Mouse (Mus musculus): Measurements from ENCODE around the gene Sdcbp2. TPM values are rescaled to one million over a fixed set of nuclear protein-coding genes. Genes with fewer than 3 reads are reported as not detected.

The Sdcbp2 gene
- total and polyA plus RNA-seq, 3 experiments, result 0.25 TPM; not detected in 2

DNA sequence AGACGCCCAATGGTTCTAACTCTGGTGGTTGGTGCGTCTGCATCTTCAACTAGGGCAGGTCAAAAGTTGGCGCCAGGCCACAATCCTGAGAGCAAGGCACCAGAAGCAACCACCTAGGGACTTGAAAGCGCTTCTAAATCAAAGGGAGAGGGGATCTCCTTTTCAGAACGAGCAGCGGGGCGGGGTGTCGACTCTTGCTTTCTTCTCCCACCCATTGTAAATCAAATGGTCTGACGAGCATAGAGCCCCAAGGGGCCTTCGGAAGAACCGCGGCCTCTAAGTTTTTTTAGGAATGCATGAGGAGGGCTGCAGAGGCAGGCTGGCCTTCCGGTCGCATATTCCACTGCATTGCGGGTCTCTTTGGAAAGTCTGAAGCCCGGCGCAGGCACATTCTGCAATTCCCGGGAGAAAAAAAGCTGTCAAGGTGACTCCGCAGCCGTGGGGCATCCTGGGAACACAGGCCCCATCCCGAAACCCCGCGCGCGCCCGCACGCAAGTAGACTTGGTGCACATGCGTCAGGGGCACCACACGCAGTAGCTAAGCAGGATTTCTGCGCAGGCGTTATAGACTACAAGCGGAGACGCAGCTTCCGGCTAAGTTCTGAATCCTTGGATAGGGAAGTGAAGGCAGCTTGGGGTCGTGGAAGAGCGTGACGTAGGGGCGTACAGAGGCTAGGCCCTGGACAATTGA lies 3.4 kb downstream of the Sdcbp2 start:
- no peaks in the 10 kb centered on the region for H3K4me1 ChIP-seq (ENCODE audit: control insufficient read depth in 1 of 2, insufficient read depth in 2 of 2, low read length in 2 of 2)
- H3K36me3 ChIP-seq (ENCODE audit: control insufficient read depth in 1 of 2, insufficient read depth in 2 of 2, low read length in 2 of 2), result no peaks in the 10 kb centered on the region
- TF ChIP-seq TBP (IDR thresholded peaks at IDR 0.05; ENCODE audit: low read depth, low read length) (no peak), USF1 (IDR thresholded peaks at IDR 0.05; ENCODE audit: low read depth, low read length) (no peak), KAT2A (conservative IDR thresholded peaks at IDR 0.05; ENCODE audit: low read depth, low read length) (no peak)
- no peak overlapping the region for H3K4me3 ChIP-seq (ENCODE audit: control insufficient read depth in 1 of 2, insufficient read depth in 1 of 2, low read depth in 2 of 2, low read length in 2 of 2)
- H3K9ac ChIP-seq (ENCODE audit: control insufficient read depth, low read depth, low read length, poor library complexity, severe bottlenecking), result no peak overlapping the region
- H3K27me3 ChIP-seq (ENCODE audit: control insufficient read depth in 1 of 2, insufficient read depth in 2 of 2, low read length in 2 of 2), result no peaks in the 10 kb centered on the region; a peak in 1 of 4 replicates
- DNase-seq (ENCODE audit: low read depth, low spot score), result no peak
- no peaks in the 10 kb centered on the region for H3K79me2 ChIP-seq (ENCODE audit: control insufficient read depth, insufficient read depth, low read length, poor library complexity)
- no peak overlapping the region for H3K27ac ChIP-seq (ENCODE audit: control insufficient read depth, low read depth, low read length)
- no peaks in the 10 kb centered on the region for H3K9me3 ChIP-seq (replicated peaks; ENCODE audit: insufficient read depth, low read length)

DNA sequence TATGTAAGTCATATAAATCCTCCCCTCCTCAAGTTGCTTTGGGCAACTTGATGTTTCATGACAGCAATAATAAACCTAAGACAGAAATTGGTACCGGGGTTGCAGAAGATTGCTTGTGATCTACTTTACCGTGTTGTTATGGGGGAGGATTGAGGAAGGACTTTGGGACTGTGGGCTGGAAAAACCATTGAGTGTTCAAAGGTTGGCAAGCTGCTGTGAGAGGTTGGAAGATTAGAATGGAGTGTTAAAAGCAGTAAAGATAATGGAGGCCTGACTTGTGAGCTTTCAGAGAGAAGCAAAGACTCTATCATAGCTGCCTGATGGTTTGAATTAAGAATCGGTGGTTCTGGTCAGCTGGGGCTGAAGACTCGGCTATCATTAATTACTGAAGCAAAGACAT lies 6.8 kb downstream of the Sdcbp2 start:
- no peaks in the 10 kb centered on the region; a peak in 1 of 4 replicates for H3K27me3 ChIP-seq (ENCODE audit: control insufficient read depth in 1 of 2, insufficient read depth in 2 of 2, low read length in 2 of 2)
- TF ChIP-seq MAX (IDR thresholded peaks at IDR 0.05; ENCODE audit: low read length), result no peak
- TF ChIP-seq ZNF384 (IDR thresholded peaks at IDR 0.05; ENCODE audit: low read depth, low read length), result no peak
- no peak for TF ChIP-seq KAT2A (conservative IDR thresholded peaks at IDR 0.05; ENCODE audit: low read depth, low read length)
- no peak for TF ChIP-seq EP300 (IDR thresholded peaks at IDR 0.05; ENCODE audit: low read depth in 1 of 2, low read length in 2 of 2)
- no peak for TF ChIP-seq BHLHE40 (IDR thresholded peaks at IDR 0.05; ENCODE audit: borderline replicate concordance, low read depth, low read length)
- no peak for TF ChIP-seq ZMIZ1 (IDR thresholded peaks at IDR 0.05; ENCODE audit: low read depth, low read length)
- no peaks in the 10 kb centered on the region for H3K79me2 ChIP-seq (ENCODE audit: control insufficient read depth, insufficient read depth, low read length, poor library complexity)
- H3K4me1 ChIP-seq (ENCODE audit: control insufficient read depth in 1 of 2, insufficient read depth in 2 of 2, low read length in 2 of 2), result no peaks in the 10 kb centered on the region
- no peak overlapping the region for H3K27ac ChIP-seq (ENCODE audit: control insufficient read depth, low read depth, low read length)
- no peaks in the 10 kb centered on the region for H3K36me3 ChIP-seq (ENCODE audit: control insufficient read depth in 1 of 2, insufficient read depth in 2 of 2, low read length in 2 of 2)
- H3K9ac ChIP-seq (ENCODE audit: control insufficient read depth, low read depth, low read length, poor library complexity, severe bottlenecking), result no peak overlapping the region
- no peaks in the 10 kb centered on the region for H3K9me3 ChIP-seq (replicated peaks; ENCODE audit: insufficient read depth, low read length)
- no peak overlapping the region for H3K4me3 ChIP-seq (ENCODE audit: control insufficient read depth in 1 of 2, insufficient read depth in 1 of 2, low read depth in 2 of 2, low read length in 2 of 2)
- no peak for DNase-seq (ENCODE audit: low read depth, low spot score)

DNA sequence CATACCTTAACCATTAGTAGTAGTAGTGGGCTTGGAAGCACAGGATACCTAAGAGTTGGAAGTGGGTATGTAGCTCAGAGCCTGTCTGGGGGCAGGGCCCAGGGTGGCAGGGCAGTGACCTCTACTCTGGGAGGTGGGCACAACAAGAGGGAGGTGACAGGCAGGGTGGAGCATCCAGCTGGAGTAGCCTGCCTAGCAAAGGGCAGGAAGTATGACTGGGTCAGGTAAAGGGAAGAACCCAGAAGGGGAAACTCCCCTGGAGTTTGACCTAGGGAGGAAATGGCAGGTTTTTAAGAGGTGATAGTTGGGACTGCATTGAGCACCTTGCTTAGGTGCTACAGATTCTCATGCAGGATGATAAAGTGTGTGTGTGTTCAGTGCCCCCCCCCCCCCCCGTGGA lies 8.5 kb downstream of the Sdcbp2 start:
- no peak for DNase-seq (ENCODE audit: low read depth, low spot score)
- TF ChIP-seq MYB (IDR thresholded peaks at IDR 0.05; ENCODE audit: low read depth, low read length) (no peak), POLR2AphosphoS5 (IDR thresholded peaks at IDR 0.05; ENCODE audit: borderline replicate concordance, low read depth, low read length) (no peak), RCOR1 (IDR thresholded peaks at IDR 0.05; ENCODE audit: low read depth, low read length) (no peak), GATA1 (IDR thresholded peaks at IDR 0.05; ENCODE audit: low read depth, low read length) (no peak), TBP (IDR thresholded peaks at IDR 0.05; ENCODE audit: low read depth, low read length) (no peak), CHD2 (IDR thresholded peaks at IDR 0.05; ENCODE audit: low read length) (no peak), UBTF (IDR thresholded peaks at IDR 0.05; ENCODE audit: borderline replicate concordance, insufficient read depth, low read depth, low read length) (no peak), EP300 (IDR thresholded peaks at IDR 0.05; ENCODE audit: low read depth in 1 of 2, low read length in 2 of 2) (no peak), ZC3H11A (IDR thresholded peaks at IDR 0.05; ENCODE audit: low read depth, low read length) (no peak), USF2 (IDR thresholded peaks at IDR 0.05; ENCODE audit: borderline replicate concordance in 1 of 2, insufficient read depth in 1 of 2, low read depth in 1 of 2, low read length in 2 of 2) (no peak), TCF12 (IDR thresholded peaks at IDR 0.05; ENCODE audit: low read depth, low read length) (no peak), SIN3A (IDR thresholded peaks at IDR 0.05; ENCODE audit: low read length) (no peak), ELF1 (IDR thresholded peaks at IDR 0.05; ENCODE audit: low read depth, low read length) (no peak), MYC (IDR thresholded peaks at IDR 0.05; ENCODE audit: low read depth, low read length) (no peak), CHD1 (IDR thresholded peaks at IDR 0.05; ENCODE audit: low read depth, low read length) (no peak), ZMIZ1 (IDR thresholded peaks at IDR 0.05; ENCODE audit: low read depth, low read length) (no peak)
- no peaks in the 10 kb centered on the region for H3K36me3 ChIP-seq (ENCODE audit: control insufficient read depth in 1 of 2, insufficient read depth in 2 of 2, low read length in 2 of 2)
- H3K27me3 ChIP-seq (ENCODE audit: control insufficient read depth in 1 of 2, insufficient read depth in 2 of 2, low read length in 2 of 2), result no peaks in the 10 kb centered on the region; a peak in 1 of 4 replicates
- no peaks in the 10 kb centered on the region for H3K4me1 ChIP-seq (ENCODE audit: control insufficient read depth in 1 of 2, insufficient read depth in 2 of 2, low read length in 2 of 2)
- no peaks in the 10 kb centered on the region for H3K9me3 ChIP-seq (replicated peaks; ENCODE audit: insufficient read depth, low read length)
- no peaks in the 10 kb centered on the region for H3K79me2 ChIP-seq (ENCODE audit: control insufficient read depth, insufficient read depth, low read length, poor library complexity)
- H3K9ac ChIP-seq (ENCODE audit: control insufficient read depth, low read depth, low read length, poor library complexity, severe bottlenecking), result no peak overlapping the region
- H3K27ac ChIP-seq (ENCODE audit: control insufficient read depth, low read depth, low read length), result no peak overlapping the region
- no peak overlapping the region for H3K4me3 ChIP-seq (ENCODE audit: control insufficient read depth in 1 of 2, insufficient read depth in 1 of 2, low read depth in 2 of 2, low read length in 2 of 2)

Data from MEL (cell line).